Mouse (Mus musculus): ENCODE results near the gene Gm128.
A peak's percentile ranks its signal among the peaks of the same experiment; 100 is the strongest.

Gm128 gene

DNA sequence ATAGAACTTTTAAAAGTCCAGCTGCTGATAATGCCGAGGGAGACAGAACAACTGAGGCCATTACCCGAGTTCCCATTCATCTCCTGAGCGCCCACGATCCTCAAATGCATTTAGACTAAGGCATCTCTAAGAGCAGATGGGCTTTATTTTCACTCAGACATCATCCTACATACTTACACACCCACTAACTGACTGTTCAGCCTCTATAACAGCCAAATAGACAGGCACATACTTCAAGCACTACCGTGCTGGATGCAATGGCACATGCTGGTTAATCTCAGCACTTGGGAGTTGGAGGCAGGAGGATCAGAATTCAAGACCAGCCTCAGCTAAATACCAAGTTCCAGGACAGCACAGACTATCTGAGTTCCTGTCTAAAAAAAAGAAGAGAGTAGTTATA lies 28.4 kb upstream of the Gm128 start:
- no peak for DNase-seq (ENCODE audit: low spot score in 2 of 2)

DNA sequence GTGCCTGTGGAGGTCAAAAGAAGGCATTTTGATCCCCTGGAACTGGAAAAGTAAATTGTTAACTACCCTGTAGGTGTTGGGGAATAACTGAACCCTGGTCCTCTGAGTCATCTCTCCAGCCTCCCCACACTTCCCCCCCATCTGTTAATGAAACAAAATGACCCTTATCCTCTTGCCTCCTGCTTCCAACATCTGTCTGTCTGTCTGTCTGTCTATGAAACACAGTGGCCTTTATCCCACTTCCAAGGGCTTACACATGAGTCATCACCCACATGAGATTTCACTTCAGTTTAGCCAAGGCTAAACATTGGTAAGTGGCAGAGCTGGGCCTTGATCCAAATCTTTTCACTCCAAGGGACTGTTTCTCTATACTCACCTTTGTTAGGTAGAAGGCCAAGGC lies 26.5 kb upstream of the Gm128 start:
- no peak for DNase-seq (ENCODE audit: low spot score in 2 of 2)

DNA sequence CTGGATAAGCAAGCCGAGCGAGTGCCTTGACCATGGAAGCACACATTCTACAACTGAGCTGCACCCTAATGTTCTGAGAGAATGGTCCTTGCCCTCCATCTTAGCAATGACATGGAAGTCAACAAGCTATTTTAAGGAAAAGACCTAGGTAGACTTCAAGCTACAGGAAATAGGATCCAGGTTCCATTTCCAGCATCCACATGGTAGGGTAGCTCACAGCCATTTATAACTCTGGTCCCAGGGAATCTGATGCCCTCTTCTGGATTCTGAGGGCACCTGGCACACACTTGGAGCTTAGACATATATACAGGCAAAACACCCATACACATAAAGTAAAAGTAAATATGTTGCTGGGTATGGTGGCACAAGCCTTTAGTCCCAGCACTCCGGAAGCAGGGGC lies 24.7 kb upstream of the Gm128 start:
- DNase-seq (ENCODE audit: low spot score in 2 of 2): no peak

DNA sequence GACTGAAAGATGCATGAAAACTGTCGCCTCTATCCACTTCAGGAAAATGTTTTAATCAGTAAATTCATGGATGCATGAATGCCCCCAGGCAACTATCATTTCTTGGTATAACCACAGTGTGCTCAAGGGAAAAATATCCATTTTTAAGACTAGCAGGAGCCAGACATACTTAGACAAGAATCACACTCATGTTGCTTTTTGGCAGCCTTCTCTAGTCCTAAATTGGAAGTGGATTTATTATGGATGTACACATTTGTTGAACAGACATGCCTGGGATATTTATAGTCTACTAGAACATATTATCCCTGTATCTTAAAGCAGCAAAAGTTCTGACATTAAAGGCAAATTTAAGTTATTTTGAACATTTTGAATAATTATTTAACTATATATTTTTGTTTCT lies 23.3 kb upstream of the Gm128 start:
- no peak for DNase-seq (ENCODE audit: low spot score in 2 of 2)

DNA sequence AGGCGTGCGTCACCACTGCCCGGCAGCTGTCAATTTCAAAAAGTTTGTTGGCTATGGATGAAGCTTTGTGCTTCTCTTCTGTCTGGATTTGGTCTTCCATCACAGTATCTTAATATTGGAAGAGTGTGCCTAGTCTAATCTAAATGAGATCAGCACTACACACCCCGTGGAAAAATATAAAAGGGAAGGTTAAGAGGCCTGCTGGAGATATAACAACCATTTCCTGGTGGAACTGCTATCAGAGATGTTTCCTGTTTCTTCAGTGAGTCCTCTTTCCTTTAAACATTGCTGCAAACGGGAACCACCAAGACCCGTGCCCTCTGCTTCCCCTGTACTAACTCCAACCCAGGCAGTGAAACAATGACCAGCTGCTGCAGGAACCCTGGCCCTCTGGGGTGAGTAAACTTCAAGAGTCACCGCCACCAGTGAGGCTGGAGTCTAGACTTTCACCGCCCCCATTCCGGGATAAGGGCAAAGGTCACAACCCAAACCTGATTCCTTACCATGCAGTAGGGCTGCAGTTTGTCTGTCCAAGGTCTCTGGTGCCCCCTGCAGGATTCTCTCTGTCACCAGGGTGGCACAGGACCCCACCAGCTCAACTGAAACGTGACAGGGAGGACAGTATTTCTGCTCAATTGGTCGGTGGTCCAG lies 21.8 kb upstream of the Gm128 start:
- peak; percentile 53 to 74 for DNase-seq (ENCODE audit: low spot score in 2 of 2)

DNA sequence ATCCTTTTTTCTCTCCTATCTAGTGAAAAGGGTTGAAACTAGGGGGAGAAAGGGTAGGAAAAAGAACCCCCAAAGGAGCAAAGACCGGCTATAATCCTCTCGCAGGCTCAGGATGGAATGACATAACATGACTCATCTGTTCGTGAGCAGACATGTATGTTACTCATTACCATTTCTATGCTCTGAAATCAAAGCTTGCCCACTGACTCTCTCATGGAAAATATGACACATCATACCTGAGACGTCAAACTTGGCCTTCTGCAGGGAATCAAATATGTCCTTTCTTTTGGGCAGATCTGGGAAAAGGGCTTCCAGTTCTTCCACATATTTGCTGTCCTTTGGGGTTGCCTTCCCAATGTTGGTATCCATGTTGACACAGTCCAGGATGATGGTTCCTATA lies 20.6 kb upstream of the Gm128 start:
- no peak for DNase-seq (ENCODE audit: low spot score in 2 of 2)

DNA sequence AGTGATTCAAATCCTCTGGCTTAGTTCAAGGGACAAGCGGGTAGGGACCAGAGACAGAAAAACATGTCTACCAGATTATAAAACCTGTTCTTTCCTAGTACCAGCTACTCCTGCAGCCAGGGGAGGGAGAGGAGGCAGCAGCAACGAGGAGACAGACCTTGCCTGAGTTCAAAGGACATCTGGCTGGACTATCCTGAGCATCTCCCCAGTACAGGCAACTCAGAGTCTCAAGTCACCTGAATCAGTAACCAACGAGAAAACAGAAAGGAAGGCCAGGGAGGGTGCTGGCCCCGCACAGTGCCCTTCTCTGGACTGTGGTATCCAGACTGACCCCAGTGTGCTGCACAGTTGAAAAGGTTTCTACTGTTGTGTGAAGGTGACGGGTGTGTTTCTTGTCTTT lies 15.5 kb upstream of the Gm128 start:
- DNase-seq (ENCODE audit: low spot score in 2 of 2): no peak

DNA sequence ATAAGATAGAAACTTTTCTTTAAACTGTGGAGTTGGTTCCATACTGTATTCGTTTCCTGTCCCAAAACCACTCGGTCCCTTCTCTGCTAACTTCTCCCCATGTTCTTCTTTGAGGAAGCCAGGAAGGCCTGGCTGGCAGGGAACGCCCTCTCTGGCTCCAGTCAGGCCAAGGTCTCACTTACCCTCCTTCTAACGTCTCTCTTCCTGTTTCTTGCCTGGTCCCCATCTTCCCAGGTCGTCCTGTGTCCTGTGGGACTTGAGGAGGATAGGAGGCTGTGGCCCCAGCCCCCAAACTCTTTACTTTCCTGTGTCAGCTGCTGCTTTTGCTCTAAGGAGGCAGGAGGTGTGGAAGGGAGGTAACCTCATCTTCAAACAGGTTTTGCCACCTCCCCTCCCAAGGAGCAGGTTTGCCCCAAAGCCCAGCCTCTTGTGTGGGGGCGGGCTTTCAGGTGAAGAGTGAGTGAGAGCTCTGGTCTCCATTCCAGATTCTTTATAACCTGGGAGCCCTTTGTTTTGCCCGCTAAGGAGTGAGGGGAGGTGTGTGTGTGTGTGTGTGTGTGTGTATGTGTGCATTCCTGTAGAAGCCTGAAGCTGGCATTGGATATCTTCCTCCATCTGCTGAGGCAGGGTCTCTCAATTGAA lies 9.5 kb upstream of the Gm128 start, which contains the start of gene Bnipl:
Gene Bnipl (minus strand): TSS at position 411 of the 642 bp plus-strand sequence.
- DNase-seq (ENCODE audit: low spot score in 2 of 2): no peak

DNA sequence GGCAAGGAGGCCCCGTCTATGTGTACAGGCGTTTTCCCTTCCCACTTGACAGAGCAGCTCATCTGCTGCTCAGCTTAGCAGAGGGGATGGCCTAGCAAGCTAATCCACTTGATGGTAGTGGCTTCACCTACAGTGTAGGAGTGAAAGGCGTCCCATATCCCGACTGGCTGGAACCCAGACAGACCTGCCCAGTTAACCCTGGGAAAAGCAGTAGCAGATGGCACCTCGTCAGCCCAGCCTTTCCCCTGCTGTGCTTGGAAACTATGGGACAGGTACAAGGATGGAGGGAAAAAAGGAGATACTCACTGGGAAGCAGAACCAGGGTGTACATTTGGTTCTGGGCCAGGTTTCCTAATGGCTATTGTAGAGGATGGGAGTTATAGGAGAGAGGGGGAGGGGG lies 9.0 kb upstream of the Gm128 start:
- DNase-seq (ENCODE audit: low spot score in 2 of 2): no peak

DNA sequence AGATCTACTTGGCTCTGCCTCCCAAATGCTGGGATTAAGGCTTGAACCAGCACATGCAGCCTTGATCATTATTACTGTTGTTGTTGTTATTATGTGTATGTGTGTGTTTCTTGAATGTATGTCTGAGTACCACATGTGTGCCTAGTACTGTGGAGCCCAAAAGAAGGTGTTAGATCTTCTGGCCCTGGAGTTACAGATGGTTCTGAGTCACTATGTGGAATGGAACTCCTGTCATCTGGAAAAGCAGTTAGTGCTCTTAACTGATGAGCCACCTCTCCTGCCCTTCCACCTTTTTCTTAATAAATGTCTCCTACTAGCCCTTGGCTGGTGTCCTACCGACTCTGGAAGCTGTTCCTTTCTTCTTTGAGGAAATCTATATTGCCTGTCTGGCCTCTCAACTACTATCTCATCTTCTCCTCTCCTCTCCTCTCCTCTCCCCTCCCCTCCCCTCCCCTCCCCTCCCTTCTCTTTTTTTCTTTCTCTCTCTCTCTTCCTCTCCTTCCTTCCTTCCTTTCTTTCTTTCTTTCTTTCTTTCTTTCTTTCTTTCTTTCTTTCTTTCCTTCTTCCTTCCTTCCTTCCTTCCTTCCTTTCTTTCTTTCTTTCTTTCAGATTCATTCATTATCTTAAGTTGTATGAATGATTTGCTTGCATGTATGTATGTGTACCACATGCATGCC lies 6.4 kb upstream of the Gm128 start:
- DNase-seq (ENCODE audit: low spot score in 2 of 2): no peak

DNA sequence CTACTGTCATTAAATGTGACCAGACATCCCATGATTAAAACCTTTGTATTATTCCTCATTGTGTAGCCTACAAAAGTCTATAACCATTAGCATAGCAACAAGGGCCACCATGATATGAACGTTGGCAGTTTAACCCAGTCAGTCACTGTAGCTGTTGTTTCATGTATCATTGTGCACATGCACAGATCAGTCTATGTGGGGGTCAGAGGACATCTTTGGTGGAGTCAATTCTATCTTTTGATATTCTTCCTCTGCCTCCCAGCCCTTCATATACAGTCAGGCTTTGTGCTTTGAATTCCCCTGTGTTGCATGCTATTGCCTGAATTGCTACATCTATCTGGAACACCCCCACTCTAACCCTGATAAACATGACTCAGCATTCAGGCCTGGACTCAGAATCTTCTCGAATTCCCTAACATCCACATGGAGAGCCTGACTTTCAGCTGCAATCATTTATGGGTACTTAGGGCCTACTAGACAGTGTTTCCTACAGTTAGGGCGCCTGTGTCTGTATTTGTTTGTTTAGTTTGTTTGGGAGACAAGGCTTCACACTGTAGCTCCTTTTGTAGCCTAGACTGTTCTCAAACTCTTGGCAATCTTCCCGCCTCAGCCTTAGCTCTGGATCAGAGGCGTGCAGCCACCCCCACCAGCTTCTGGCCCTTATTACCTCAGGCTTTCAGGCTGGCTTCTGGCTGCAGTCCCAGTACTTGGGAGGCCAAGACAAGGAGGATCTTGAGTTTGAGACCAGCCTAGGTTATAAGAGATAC lies 5.2 kb upstream of the Gm128 start:
- DNase-seq (ENCODE audit: low spot score in 2 of 2): no peak

DNA sequence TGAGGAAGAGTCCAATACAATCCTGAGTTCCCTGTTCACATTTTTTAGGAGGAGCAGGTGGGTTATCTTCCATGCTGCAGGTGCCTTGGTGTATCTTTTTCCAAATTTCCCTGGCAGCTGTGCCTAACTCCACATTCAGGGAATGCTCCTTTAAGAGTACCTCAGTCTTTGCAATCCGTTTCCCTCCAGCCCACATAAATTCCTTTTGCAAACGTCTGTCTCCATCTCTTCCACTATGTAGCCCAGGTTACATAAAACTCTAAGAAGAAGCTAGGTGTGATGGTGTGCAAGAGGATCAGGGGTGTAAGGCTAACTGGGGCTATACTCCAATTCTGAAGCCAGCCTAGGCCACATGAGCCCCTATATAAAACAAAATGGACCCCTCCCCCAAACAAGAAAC lies 1.7 kb upstream of the Gm128 start:
- DNase-seq (ENCODE audit: low spot score in 2 of 2): no peak

DNA sequence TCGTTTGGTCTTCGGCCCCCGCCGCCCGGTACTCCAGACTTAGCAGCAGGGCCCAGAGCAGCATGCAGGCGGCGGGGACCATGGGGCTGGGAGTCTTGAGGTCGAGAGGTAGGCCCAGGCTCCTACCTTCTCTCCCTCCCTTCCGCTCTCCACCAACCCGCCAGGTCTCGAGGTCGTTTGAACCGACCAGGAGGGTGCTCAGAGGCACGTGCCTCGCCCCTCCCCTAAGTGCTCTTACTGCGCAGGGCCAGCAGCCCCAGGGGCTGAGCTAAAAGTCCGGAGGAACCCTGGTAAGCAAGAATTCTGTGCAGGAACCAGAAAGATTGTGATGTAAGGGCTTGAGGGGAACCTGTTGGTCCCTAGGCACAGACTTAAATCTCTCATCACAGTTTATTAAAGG lies 498 bp downstream of the Gm128 start:
- no peak for DNase-seq (ENCODE audit: low spot score in 2 of 2)

DNA sequence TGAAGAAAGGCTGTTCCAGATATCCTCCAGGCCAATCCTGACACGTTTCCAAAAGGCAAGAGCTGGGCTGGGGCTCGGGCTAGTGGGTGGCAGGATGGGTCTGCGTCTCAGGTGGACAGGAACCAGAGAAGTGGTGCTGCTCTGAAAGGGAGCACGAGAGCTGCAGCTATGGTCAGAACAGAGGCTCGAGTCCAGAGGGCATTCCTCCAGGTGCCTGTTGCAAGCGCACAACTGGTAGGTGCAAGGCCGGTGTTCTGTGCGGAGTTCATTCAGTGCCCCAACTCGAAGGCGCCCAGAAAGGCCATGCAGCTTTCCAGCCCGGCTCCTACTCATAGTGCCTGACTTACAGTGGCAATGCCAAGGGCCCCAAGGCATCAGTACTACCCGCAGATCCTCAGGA lies 1.4 kb downstream of the Gm128 start:
- DNase-seq (ENCODE audit: low spot score in 2 of 2): no peak

DNA sequence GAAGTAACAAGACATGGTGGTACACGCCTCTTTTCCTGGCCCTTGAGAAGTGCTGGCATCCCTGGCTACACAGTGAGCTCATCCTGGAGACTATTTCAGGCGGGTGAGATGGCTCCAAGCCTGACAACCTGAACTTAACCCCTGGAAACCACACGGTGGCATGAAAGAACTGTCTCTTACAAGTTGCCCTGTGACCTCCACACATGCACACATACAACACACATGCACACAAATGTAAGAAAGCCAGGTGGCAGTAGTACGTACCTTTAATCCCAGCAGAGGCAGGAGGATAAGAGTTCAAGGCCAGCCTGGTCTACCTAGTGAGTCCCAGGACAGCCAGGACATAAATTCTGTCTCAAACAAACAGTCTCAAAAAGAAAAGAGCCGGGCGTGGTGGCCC lies 2.4 kb downstream of the Gm128 start:
- no peak for DNase-seq (ENCODE audit: low spot score in 2 of 2)

DNA sequence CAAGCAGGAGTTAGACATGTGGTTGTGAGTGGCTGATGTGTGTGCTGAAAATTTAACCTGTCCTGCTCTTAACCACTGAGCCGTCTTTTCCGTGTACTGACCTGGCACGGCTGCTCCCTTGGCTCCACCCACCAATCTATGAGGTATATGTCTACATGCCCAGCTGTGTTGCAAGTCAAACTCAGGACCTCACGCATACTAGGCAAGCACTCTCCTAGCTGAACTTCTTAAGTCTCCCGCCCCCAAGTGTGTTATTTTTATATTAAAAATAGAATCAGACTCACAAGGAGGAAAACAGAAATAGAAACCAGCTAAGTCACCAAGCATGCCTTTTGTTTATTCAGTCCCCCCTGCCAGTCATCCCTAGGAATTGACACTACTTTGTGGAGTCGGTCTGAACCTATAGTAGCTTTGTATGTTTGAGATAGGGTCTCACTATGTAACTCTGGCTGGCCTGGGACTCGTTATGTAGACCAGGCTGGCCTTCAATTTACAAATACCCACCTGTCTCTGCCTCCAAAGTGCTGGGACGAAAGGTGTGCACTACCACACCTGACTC lies 3.8 kb downstream of the Gm128 start:
- DNase-seq (ENCODE audit: low spot score in 2 of 2): no peak

DNA sequence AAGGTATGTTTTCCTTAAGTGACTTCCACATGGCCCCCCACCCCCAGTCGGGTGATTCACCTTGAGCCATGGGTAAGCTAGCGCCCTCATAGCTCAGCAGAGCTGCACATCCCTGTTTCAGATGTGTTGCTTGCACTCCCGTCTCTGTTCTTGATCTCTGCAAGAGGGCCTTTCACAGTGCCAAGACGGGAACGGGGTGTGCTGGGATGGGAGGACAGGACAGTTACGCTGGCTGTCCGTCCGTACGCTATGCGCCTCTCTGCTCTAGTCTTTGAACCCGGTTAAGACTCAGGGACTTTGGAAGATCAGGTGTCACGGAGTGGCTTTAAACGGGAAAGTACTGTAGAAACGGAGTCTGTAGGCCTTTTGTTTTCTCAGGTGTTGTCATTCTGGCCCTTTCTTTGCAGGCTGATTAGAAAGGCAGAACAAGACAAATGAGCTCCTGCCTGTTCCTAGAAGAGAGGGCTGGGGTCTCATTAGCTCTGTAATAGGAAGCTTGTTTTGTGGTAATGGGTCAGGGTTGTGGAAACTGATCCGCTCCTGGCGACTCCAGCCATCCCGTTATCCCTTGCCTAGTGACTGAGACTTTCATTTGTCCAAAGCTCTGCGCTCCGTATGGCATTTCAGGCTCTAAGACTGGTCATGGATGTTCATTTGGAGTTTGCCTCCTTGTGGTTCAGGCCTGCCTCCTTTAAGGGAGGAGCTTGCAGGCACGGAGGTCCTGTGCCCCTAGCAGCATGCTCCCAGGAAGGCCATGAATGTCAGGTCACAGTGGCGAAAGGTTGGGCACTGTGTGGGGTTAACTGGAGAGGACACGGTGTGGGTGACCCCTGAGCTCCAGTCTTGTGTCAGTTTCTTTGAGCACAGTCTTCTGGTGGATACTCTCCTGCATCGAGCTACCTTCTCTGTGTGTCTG lies 5.8 kb downstream of the Gm128 start:
- no peak for DNase-seq (ENCODE audit: low spot score in 2 of 2)

DNA sequence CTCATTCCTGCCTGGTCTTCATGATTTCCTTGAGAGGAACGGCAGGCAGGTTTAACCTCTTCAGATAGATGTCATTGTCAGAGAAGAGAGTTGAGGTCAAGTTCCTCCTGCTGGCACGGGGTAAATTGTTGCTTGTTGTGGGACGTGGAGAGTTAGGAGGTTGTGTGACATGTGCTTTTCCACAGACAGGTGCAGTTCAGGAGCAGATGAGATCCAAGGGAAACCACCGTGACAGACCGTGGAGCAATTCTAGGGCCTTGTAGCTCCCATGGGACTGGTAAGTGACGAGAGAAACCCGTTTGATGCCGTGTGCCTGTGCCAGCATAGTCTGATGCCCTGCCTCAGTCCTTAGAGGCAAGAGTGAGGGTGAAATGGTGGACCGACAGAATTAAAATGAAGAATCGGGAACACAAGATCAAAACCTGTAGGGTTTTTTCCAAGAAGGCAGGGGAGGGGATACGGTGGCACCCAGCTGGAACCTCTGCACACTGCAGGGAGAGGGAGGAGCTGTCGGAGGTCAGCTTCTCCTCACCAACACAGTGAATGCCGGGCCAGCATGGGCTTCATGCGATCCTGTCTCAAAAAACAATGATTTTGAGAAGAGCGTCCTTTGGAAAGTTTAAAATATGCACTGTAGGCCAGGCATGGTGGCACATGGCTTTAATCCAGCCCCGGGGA lies 8.0 kb downstream of the Gm128 start:
- no peak for DNase-seq (ENCODE audit: low spot score in 2 of 2)

DNA sequence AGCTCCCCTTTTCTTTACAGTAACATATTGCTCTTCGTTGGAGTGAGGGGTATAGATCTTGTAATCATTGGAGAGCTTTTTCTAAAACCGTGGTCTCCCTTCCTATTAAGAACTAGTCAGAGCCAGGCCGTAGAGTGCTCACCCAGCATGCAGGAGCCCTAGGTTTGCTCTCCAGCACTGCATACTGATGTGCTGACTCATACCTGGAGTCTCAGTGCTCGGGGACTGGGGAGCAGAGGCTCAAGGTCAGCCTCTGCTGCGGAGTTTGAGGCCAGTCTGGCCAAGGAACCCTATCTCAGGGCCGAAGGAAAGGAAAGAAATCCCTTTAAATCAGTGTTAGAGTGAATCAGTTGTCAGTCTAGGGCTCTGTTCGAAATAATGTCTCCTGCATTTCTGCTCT lies 8.6 kb downstream of the Gm128 start:
- no peak for DNase-seq (ENCODE audit: low spot score in 2 of 2)
